Mouse (Mus musculus): Measurements from ENCODE around the gene Tsnax.
A peak's percentile ranks its signal among the peaks of the same experiment; 100 is the strongest.

Tsnax gene

DNA sequence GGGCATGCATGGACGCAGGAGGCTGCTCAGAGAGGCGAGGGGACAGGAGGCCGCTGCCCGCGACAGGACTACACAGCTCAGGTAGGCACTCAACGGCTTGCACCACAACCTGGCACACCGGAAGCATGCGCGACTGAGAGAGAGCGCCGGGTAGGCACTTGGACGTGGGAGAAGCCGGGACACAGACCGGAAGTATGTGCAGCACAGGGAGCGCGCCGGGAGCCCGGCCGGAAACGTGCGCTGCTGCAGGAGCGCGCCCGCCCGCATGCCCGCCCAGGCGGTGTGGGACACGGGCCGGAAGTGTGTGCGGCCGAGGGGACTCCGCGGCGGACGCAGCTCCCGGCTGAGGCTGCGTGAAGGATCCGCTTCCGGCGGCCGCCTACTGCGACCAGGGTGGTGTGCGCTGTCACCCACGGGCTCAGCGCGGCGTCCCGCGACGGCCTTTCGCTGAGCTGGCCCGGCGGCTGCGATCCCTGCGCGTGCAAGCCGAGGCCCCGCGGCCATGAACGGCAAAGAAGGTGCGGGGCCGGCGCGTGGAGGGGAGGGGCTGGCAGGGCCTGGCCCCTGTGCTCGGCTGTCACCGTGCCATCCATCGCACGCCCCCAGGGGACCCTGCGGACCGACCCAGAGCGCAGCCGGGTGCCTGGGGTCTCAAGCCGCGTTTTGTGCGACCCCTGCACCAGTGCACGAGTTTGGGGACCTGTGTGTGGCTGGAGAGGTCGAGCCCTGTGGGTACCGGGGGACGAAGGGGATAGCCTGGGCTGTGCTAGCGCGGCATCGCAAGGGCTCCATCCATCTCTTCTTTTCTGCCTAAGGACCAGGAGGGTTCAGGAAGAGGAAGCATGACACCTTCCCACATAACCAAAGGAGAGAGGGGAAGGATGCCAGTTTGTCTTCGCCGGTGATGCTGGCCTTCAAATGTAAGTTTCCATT, at the start of gene Tsnax:
Gene Tsnax, plus strand, starts transcription at position 303 of the 933 bp plus-strand sequence.
- peak; percentile 95 for DNase-seq (ENCODE audit: low spot score)

GRCm38 (mm10) chr8:124963246-124963645, 49.6 kb upstream of the Tsnax start:
- DNase-seq (ENCODE audit: low spot score) = no peak

DNA sequence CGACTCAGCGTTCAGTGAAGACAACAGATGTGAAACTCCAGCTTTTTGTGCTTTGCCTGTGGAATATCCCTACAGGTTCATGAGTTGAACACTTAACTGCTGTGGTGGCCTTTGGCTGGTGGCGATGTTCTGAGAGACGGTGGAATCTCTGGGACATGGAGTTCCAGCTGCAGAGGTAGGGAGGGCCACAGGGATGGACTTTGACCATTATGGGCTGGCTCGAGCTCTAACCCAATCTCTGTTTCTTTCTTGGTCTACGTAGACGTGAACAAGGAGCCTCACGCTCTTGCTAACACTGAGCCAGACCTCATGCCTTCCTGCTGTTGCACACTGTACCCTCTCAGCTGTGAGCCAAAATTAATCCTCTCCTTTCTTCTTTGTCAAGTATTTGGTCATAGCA, 47.8 kb upstream of the Tsnax start:
- no peak for DNase-seq (ENCODE audit: low spot score)

DNA sequence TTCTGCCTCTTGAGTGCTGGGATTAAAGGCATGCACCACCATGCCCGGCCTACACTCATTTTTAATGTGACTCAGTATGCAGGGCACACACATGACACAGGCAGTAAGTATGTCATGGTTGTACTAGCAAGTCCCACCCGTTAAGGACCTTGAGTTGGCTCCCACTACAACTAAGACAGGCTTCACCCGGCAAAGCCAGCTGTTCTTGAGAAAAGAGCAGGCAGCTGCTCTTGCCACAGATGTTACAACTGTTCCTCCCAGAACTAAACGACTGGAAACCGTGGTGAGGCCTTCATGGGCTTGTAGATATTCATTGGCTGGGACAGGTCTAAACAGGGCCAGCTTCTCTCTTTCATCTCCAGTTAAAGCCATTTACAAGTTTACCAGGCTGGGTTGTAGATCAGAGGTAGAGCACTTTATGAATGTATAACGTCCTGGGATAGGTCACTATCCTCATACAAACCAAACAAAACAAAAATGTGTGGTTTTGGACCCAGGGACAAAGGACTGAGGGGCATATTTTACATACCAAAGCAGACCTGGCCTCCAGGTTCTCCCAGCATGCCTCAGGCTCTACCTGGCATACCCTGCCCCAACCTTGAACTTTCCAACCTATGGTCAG, 42.4 kb upstream of the Tsnax start:
- no peak for DNase-seq (ENCODE audit: low spot score)

DNA sequence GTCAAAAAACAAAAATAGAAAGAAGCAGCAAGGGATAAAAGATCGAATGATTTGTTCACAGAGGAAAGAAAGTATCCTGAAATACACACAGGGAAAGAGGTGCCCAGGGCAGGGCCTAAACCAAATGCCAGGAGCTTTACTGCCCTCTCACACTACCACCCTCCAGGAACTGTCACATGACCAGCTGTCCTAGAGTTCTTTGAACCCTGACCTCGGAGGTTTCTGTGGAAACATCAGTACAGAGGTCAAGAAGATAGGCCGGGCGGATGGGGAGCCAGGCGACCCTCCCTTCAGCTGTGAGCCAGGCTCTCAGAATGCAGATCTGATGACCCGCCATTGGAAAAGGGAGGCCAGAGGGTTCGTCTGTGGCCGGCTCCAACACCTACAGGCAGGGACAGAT, 39.6 kb upstream of the Tsnax start:
- no peak for DNase-seq (ENCODE audit: low spot score)

- no peak for DNase-seq (ENCODE audit: low spot score)
These were observed 38.5 kb upstream of the Tsnax start for GRCm38 (mm10) chr8:124974254-124974653.

DNA sequence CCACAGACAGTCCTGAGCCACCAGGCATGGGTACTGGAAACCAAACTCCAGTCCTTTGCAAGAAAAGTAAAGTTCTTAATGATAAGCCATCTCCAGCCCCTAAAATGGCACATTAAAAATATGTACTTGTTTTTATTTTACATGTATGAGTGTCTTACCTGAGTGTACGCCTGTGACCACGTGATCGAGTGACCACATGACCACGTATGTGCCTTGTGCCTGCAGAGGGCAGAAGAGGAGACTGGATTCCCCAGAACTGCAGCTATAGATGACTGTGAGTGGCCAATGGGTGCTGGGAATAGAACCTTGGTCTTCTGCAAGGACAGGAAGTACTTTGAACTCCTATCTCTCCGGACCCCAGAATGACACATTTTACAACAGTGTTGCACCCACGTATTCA, 36.6 kb upstream of the Tsnax start:
- DNase-seq (ENCODE audit: low spot score) = no peak

GRCm38 (mm10) chr8:124978026-124978425, 34.8 kb upstream of the Tsnax start:
- no peak for DNase-seq (ENCODE audit: low spot score)

DNA sequence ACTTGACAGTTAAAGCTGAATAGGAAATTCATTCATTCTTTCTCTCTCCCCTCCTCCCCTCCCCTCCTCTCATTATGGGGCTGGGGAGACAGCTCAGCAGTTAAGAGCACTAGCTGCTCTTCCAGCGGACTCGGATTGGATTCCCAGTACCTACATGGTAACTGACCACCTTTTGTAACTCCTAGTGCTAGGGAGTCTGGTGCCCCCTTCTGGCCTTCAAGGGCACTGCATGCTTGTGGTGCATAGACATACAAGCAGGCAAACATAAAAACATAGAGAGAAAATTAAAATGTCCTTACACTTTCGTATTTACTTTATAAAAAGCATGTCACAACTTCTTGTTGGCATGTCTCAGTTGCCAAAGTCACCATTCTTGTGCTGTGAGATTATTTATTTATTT, 32.8 kb upstream of the Tsnax start:
- no peak for DNase-seq (ENCODE audit: low spot score)

- DNase-seq (ENCODE audit: low spot score) = no peak
These were observed 32.0 kb upstream of the Tsnax start for GRCm38 (mm10) chr8:124980828-124981227.

GRCm38 (mm10) chr8:124990923-124991667, 21.7 kb upstream of the Tsnax start:
- DNase-seq (ENCODE audit: low spot score) = peak; percentile 64

- DNase-seq (ENCODE audit: low spot score) = no peak
These were observed 21.2 kb upstream of the Tsnax start for GRCm38 (mm10) chr8:124991668-124991926.

GRCm38 (mm10) chr8:124995776-124996175, 17.0 kb upstream of the Tsnax start:
- peak; percentile 59 for DNase-seq (ENCODE audit: low spot score)

- DNase-seq (ENCODE audit: low spot score) = no peak
These were observed 11.3 kb downstream of the Tsnax start for GRCm38 (mm10) chr8:125024085-125024484.

DNA sequence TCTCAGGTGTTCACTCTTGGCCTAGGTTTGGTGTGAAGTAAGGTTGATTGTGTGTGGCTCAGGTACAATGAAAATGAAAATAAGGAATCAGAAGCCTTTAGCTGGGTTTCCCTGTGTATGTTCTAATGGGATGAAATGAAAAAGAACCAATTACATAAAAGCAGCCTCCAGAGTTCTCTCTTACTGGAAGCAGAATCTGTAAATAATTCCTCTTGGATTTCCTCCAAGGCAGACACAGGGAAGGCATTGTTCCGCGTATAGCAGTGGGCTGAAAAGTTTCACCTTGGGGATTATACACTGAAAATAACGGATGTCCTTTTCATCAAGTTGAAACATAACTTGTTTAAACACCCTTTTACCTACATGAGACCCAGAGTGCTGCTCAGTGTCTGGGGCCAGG, 14.4 kb downstream of the Tsnax start:
- DNase-seq (ENCODE audit: low spot score) = peak; percentile 66

- DNase-seq (ENCODE audit: low spot score) = no peak
These were observed 16.0 kb downstream of the Tsnax start for GRCm38 (mm10) chr8:125028841-125029240.

- no peak for DNase-seq (ENCODE audit: low spot score)
These were observed 18.5 kb downstream of the Tsnax start for GRCm38 (mm10) chr8:125031276-125031675.

DNA sequence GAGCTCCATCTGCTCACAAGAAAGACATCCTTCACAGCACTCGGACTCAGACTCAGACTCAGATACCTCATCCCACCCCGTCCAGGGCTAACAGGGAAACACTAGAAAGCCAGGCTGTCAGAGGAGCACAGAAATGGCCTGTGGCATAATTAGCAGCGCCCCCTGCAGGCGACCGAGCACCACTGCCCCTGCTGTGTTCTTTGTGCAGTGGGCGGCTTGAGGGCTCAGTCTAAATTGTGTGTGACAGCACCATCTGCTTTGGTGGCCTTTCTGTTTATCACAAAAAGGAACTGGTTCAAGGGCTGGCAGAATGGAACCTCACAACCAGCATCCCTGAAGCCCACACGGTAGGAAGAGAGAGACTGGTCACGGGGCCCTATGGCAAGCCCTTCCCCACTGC, 21.9 kb downstream of the Tsnax start:
- peak; percentile 80 for DNase-seq (ENCODE audit: low spot score)

GRCm38 (mm10) chr8:125037081-125037480, 24.3 kb downstream of the Tsnax start:
- no peak for DNase-seq (ENCODE audit: low spot score)

DNA sequence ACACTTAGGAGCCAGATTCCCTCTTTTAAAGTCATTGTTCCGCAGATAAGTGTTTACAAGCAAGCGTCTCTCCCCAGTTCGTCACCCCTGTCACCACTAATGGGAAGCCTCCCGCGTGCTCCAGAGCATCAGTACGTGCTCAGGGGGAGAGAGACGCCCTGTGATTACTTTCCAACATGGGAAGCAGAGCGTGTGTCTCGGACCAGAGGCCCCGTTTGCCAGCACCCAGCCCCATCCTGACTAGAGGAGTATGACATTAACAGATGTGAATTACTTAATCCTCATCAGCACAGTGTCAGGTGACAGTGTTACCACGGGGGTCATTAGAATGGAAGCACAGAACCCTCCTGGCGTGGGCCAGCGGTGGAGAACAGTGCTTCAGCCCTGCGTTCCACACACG, 25.9 kb downstream of the Tsnax start:
- DNase-seq (ENCODE audit: low spot score) = no peak

- peak; percentile 90 for DNase-seq (ENCODE audit: low spot score)
These were observed 28.0 kb downstream of the Tsnax start for GRCm38 (mm10) chr8:125040587-125041375.

DNA sequence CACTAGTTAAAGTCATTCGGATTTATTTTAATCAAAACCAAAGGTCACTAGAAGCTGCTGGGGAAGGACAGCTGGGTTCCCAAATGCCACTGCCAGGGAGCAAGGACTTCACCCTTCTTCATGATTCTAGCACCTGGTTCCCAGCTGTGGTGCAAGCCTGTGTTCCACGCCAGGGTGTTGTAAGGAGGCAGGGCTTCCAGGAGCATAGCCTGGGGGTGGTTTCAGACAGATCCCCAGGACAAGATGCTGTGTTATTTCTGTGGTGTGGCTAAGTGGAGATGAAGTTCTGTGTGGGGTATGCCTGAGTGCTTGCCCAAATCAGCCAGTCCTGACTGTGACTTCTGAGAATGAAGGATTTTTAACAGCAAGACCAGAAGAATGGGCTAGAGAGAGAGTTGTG, 28.7 kb downstream of the Tsnax start:
- no peak for DNase-seq (ENCODE audit: low spot score)
